In the genomic region with DNA sequence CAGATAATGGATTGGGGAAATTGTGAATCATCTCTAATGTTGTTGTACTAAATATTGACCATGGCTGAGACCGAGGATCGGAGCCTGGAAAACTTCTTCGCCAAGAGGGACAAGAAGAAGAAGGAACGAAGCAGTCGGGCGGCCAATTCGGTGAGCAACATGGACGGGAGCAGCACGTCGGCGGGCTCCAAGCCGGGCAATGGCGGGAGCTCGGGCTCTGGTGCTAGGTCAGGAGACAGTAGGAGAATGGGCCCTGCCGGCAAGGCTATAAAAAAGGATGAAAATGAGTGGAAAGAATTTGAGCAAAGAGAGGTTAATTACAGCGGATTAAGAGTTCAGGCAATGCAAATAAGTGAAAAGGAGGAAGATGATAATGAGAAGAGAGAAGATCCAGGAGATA, we compare ENCODE assay signal across 7 mouse cellular contexts. TPM values are rescaled to one million over a fixed set of nuclear protein-coding genes. Genes with fewer than 3 reads are reported as not detected.
DNase-seq lines count a peak whose midpoint lies in the region; TF ChIP-seq lines count a peak whose summit lies in the region.
"Not testable (repeated sequence)": the region's sequence is repeated elsewhere in the genome, so short reads cannot be mapped to it uniquely, and the experiment has no call there.

No protein-coding gene starts in this region.

- intact Hi-C loops in gastrocnemius, adult 2 months (cut with DNase I): not testable (repeated sequence)

- TF ChIP-seq CTCF in gastrocnemius, adult 2 months (IDR thresholded peaks at IDR 0.05): not testable (repeated sequence)

- not testable (repeated sequence) for H3K27ac ChIP-seq in gastrocnemius, adult 2 months

- not testable (repeated sequence) for H3K4me3 ChIP-seq in gastrocnemius, adult 2 months

- peak; percentile 19 for DNase-seq in 3134 (ENCODE audit: extremely low read depth, insufficient read length, low spot score)
- DNase-seq in ES-CJ7 (ENCODE audit: low read depth, low spot score): peak; percentile 36
- peak; percentile 76 for DNase-seq in R1 (ENCODE audit: low read depth, low spot score)
- DNase-seq in ZHBTc4 (ENCODE audit: low read depth, low spot score): peak; percentile 70
- DNase-seq in gastrocnemius, adult 2 months: peak; percentile 22
- DNase-seq in heart, adult 11 months: peak; percentile 78
- peak; percentile 55 for DNase-seq in testis, postnatal 10 days (ENCODE audit: low spot score)

RNA-seq across cellular contexts. Expression of a gene that starts 55.0 kb away (rescaled TPM):
- under 1 TPM in 1 of 2 experiments, not detected in 1; 0.08 TPM for total RNA-seq in gastrocnemius, adult 2 months (2021)

Comparison
In these comparisons a context has a peak if more than half of its experiments do, and no peak if none do; other contexts are left out.
1. DNase-seq: peak in every context shown above with its lines; median percentile 78 in heart, adult 11 months; 76 in R1; 70 in ZHBTc4; 55 in testis, postnatal 10 days; 36 in ES-CJ7; 22 in gastrocnemius, adult 2 months; 19 in 3134.